Mouse (Mus musculus): ENCODE measurements around the gene 5730507C01Rik.
"Not testable (repeated sequence)": the region's sequence is repeated elsewhere in the genome, so short reads cannot be mapped to it uniquely, and the experiment has no call there.

The 5730507C01Rik gene

GRCm38 (mm10) chr12:18514171-18514570 lies at the start of gene 5730507C01Rik:
TSS of gene 5730507C01Rik (plus strand) at chr12:18514510.
- no peak for DNase-seq

- not testable (repeated sequence) for DNase-seq
These were observed 306 bp downstream of the 5730507C01Rik start for GRCm38 (mm10) chr12:18514616-18515015.

- not testable (repeated sequence) for DNase-seq
These were observed 767 bp downstream of the 5730507C01Rik start for GRCm38 (mm10) chr12:18515077-18515476.
